In genomic region chr6:87183159-87183558, GRCm38 (mm10) we compare ENCODE assay signal across 8 mouse cellular contexts.
DNase-seq lines count a peak whose midpoint lies in the region; ATAC-seq and TF ChIP-seq lines count a peak whose summit lies in the region.

No protein-coding gene starts in this region.

- no peak overlapping the region for H3K9ac ChIP-seq in midbrain, postnatal 0 days (replicated peaks; ENCODE audit: low read length, poor library complexity, severe bottlenecking)
- no peak overlapping the region for H3K9ac ChIP-seq in midbrain, embryonic 16.5 days (ENCODE audit: low read depth, low read length)
- peak overlapping the region; percentile 67; the same call in 1 of the 2 replicates for H3K9ac ChIP-seq in liver, embryonic 13.5 days
- H3K9ac ChIP-seq in stomach, embryonic 16.5 days (ENCODE audit: low read length) = no peak overlapping the region
- no peak overlapping the region for H3K9ac ChIP-seq in midbrain, embryonic 13.5 days (replicated peaks)

- H3K4me3 ChIP-seq in midbrain, postnatal 0 days (ENCODE audit: low read depth, low read length) = no peak overlapping the region
- H3K4me3 ChIP-seq in midbrain, embryonic 16.5 days (ENCODE audit: low read depth, low read length) = no peak overlapping the region
- H3K4me3 ChIP-seq in liver, embryonic 13.5 days (replicated peaks) = no peak overlapping the region
- H3K4me3 ChIP-seq in stomach, embryonic 16.5 days (replicated peaks; ENCODE audit: low read length) = no peak overlapping the region
- no peak overlapping the region for H3K4me3 ChIP-seq in midbrain, embryonic 13.5 days (replicated peaks)

- no peaks in the 10 kb centered on the region for H3K4me1 ChIP-seq in midbrain, postnatal 0 days (ENCODE audit: insufficient read depth, low read length)
- H3K4me1 ChIP-seq in midbrain, embryonic 16.5 days (ENCODE audit: control insufficient read depth, insufficient read depth, low read length) = no peaks in the 10 kb centered on the region; the same call in 1 of the 2 replicates
- peaks cover 51% of the 10 kb centered on the region for H3K4me1 ChIP-seq in liver, embryonic 13.5 days (replicated peaks)
- peaks cover 21% of the 10 kb centered on the region for H3K4me1 ChIP-seq in stomach, embryonic 16.5 days (ENCODE audit: control insufficient read depth, insufficient read depth, low read length)
- H3K4me1 ChIP-seq in midbrain, embryonic 13.5 days (replicated peaks) = no peaks in the 10 kb centered on the region

- no peak overlapping the region for H3K27ac ChIP-seq in midbrain, postnatal 0 days (ENCODE audit: low read depth, low read length)
- H3K27ac ChIP-seq in midbrain, embryonic 16.5 days (ENCODE audit: low read length) = no peak overlapping the region
- peak overlapping the region; percentile 91 for H3K27ac ChIP-seq in liver, embryonic 13.5 days
- peak overlapping the region; percentile 55 for H3K27ac ChIP-seq in stomach, embryonic 16.5 days (ENCODE audit: low read length)
- H3K27ac ChIP-seq in midbrain, embryonic 13.5 days = no peak overlapping the region

- TF ChIP-seq CTCF in midbrain, postnatal 0 days (IDR thresholded peaks at IDR 0.05) = no peak

- 73% methylated on average over 8 of the region's 8 CpGs for WGBS in midbrain, postnatal 0 days
- WGBS in midbrain, embryonic 16.5 days = 80% methylated on average over 8 of the region's 8 CpGs
- 77% methylated on average over 8 of the region's 8 CpGs for WGBS in liver, embryonic 13.5 days (ENCODE audit: insufficient replicate concordance)
- 65% methylated on average over 8 of the region's 8 CpGs for WGBS in stomach, embryonic 16.5 days
- 87% methylated on average over 8 of the region's 8 CpGs for WGBS in midbrain, embryonic 13.5 days

- peak; percentile 46 for DNase-seq in midbrain, postnatal 0 days (ENCODE audit: low spot score)
- peak; percentile 47 to 70 for DNase-seq in frontal cortex, postnatal 25 days (ENCODE audit: low spot score in 2 of 2)
- DNase-seq in kidney, adult 8-10 months = peak; percentile 53 to 67
- no peak for DNase-seq in liver, embryonic 13.5 days

- H3K9me3 ChIP-seq in midbrain, postnatal 0 days (ENCODE audit: low read length) = no peaks in the 10 kb centered on the region
- H3K9me3 ChIP-seq in midbrain, embryonic 16.5 days (replicated peaks; ENCODE audit: control insufficient read depth, low read length, poor library complexity, severe bottlenecking) = no peaks in the 10 kb centered on the region
- no peaks in the 10 kb centered on the region for H3K9me3 ChIP-seq in liver, embryonic 13.5 days (replicated peaks)
- H3K9me3 ChIP-seq in stomach, embryonic 16.5 days (replicated peaks; ENCODE audit: control insufficient read depth, low read length) = no peaks in the 10 kb centered on the region
- no peaks in the 10 kb centered on the region for H3K9me3 ChIP-seq in midbrain, embryonic 13.5 days

- no peak for ATAC-seq in midbrain, postnatal 0 days (ENCODE audit: low FRiP score)
- no peak for ATAC-seq in midbrain, embryonic 16.5 days
- ATAC-seq in liver, embryonic 13.5 days (ENCODE audit: low read depth) = no peak
- no peak for ATAC-seq in stomach, embryonic 16.5 days (ENCODE audit: insufficient read depth, low FRiP score)
- ATAC-seq in midbrain, embryonic 13.5 days = no peak
- ATAC-seq in monocyte, adult 5-6 weeks (replicated peaks; ENCODE audit: insufficient number of reproducible peaks, low FRiP score, low TSS enrichment, poor library complexity, severe bottlenecking) = no peak

- no peak overlapping the region for H3K4me2 ChIP-seq in midbrain, postnatal 0 days (ENCODE audit: low read depth, low read length, poor library complexity, severe bottlenecking)
- no peak overlapping the region for H3K4me2 ChIP-seq in midbrain, embryonic 16.5 days (ENCODE audit: low read length)
- peak overlapping the region; percentile 77; the same call in 1 of the 2 replicates for H3K4me2 ChIP-seq in liver, embryonic 13.5 days
- no peak overlapping the region for H3K4me2 ChIP-seq in stomach, embryonic 16.5 days (ENCODE audit: low read depth, low read length)
- H3K4me2 ChIP-seq in midbrain, embryonic 13.5 days (replicated peaks) = no peak overlapping the region

- no peaks in the 10 kb centered on the region for H3K27me3 ChIP-seq in midbrain, postnatal 0 days (ENCODE audit: insufficient read depth, low read length)
- H3K27me3 ChIP-seq in midbrain, embryonic 16.5 days (ENCODE audit: control insufficient read depth, insufficient read depth, low read depth, low read length) = no peaks in the 10 kb centered on the region
- H3K27me3 ChIP-seq in liver, embryonic 13.5 days = no peaks in the 10 kb centered on the region
- no peaks in the 10 kb centered on the region for H3K27me3 ChIP-seq in stomach, embryonic 16.5 days (ENCODE audit: control insufficient read depth, insufficient read depth, low read length)
- no peaks in the 10 kb centered on the region for H3K27me3 ChIP-seq in midbrain, embryonic 13.5 days

- H3K36me3 ChIP-seq in midbrain, postnatal 0 days (ENCODE audit: insufficient read depth, low read length) = no peaks in the 10 kb centered on the region; the same call in 1 of the 2 replicates
- H3K36me3 ChIP-seq in midbrain, embryonic 16.5 days (ENCODE audit: control insufficient read depth, insufficient read depth, low read length) = no peaks in the 10 kb centered on the region
- no peaks in the 10 kb centered on the region for H3K36me3 ChIP-seq in liver, embryonic 13.5 days
- H3K36me3 ChIP-seq in stomach, embryonic 16.5 days (ENCODE audit: control insufficient read depth, insufficient read depth, low read length) = no peaks in the 10 kb centered on the region
- peaks cover 16% of the 10 kb centered on the region for H3K36me3 ChIP-seq in midbrain, embryonic 13.5 days

Comparison
In these comparisons a context has a peak if more than half of its experiments do, and no peak if none do; other contexts are left out.
1. H3K27ac ChIP-seq: peak in liver, embryonic 13.5 days (single experiment) and stomach, embryonic 16.5 days (single experiment); none in midbrain, postnatal 0 days (single experiment), midbrain, embryonic 16.5 days (single experiment) and midbrain, embryonic 13.5 days (single experiment).